Mouse (Mus musculus) left cerebral cortex, postnatal 14 days (tissue): ENCODE results near the gene Tom1l2. TPM values are rescaled to one million over a fixed set of nuclear protein-coding genes. Genes with fewer than 3 reads are reported as not detected.

Experiments used
- DNase-seq, 2 experiments: peaks; one replicate each; pipeline ENCODE4 v3.0.0; 2021 to 2022; ENCODE audit warnings: low spot score in 2 of 2, mixed read lengths in 1 of 2
- intact Hi-C: fragments of 180-260 bp; cut with DNase I; formaldehyde crosslinking; loops from one replicate; pipeline ENCODE4 v1.15.1; 2025
- long read RNA-seq, 2 experiments: library from polyadenylated mRNA; stranded (forward); transcript quantifications; one replicate each; pipeline ENCODE4 v2.0.0; 2021
- total RNA-seq, 2 experiments: library from RNA; stranded (reverse); gene quantifications; 2 replicates each; pipeline ENCODE4 v1.2.3; 2021

Gene Tom1l2
- 100 to 1,000 TPM; 163 to 172 TPM for total RNA-seq
- long read RNA-seq, experiment 1, full-length matches to known transcripts: 47 of 135 reads
- long read RNA-seq, experiment 1, partial matches to known transcripts: 8 of 135 reads
- long read RNA-seq, experiment 1, other reads (novel, unspliced or antisense): 80 of 135 reads
- long read RNA-seq, experiment 2, full-length matches to known transcripts: 30 of 120 reads
- long read RNA-seq, experiment 2, partial matches to known transcripts: 11 of 120 reads
- long read RNA-seq, experiment 2, other reads (novel, unspliced or antisense): 79 of 120 reads

DNA sequence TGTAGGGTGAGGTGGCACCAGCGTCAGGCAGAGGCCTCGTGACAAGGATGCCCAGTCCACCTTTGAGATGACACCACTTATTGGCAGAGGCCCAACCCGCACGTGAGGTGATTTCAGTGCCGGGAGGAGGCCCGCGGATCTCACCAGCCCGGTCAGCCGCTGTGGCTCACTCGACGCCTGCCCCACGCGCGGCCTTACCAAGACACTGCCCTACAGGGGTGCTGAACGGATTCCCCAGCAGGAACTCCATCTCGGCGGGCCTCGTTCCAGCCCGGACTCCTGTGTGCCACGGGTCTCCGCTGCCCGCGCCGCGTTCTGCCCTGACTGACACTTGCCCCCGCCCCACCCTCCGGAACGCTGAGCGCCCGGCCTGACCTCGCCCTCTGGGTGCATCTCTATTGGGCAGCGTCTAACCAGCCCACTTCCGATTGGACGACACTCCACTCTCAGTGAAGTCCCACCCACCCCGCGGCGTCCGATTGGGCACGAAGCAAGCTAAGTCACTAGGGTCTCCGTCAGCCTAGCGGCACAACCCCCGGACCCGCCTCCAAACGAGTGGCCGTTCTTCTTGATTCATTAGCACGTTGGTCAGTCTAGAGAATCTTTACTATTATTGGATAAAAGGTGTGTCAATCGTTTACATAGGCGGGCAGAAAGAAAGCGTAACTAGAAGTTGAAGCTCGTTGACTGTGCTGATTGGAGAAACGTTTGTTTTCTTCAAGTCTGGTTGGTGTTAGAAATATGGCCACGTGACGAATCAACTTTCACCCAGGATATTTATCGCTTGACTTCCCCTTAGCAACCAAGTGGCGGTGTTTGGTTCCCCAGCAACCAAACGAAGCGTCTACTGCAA is at the start of gene Tom1l2, which contains the start of gene Drc3:
TSS of gene Tom1l2 (minus strand) at position 347 of the 853 bp plus-strand sequence.
TSS of gene Drc3 (plus strand) at position 771 of the 853 bp plus-strand sequence.
- peak; percentile 100 for DNase-seq
- intact Hi-C loops: loop anchor here (2.0 to 5.0 kb wide), 3 partner anchors 32 to 60 kb away; no protein-coding TSS in a partner anchor

DNA sequence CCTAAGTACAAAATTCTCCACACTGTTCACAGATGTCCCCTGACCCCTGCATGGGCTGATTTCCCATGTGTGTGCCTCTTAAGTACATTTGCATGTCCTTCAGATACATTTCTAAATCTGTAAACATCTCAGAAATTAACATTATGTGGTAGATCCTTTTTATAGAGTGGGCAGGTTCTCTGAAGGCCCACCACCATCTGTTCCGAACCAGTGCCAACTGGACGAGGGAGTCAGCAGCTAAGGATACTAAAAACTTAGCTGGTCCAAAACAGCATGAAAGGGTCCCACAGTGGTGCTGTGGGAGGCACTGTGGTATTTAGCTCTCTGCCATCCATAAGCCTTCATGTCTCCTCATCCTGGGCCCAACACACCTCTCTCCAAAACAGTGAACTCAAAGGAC is 44.5 kb upstream of the Tom1l2 start:
- DNase-seq: peak; percentile 53 to 68
- intact Hi-C loops: no loop called here

DNA sequence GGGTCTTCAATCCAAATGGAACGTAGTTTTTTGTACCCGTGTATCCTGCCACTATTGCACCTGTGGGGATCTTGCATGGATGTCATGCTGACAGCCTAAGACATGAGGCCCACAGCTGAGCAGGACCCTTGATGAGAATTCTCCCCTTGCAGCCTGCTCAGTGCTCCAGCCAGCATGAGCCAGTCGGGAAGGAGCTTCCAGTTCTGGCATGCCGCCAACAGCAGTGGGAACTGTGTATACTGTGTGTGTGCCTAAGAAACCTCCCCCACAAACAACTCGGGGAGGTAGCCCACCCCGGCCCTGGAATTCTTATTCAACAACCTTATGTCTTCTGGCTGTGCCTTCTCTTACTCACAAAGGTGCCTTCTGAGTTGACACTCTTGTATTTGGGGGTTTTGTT is 43.8 kb upstream of the Tom1l2 start:
- peak in 1 of 2 experiments; percentile 34 for DNase-seq
- intact Hi-C loops: no loop called here

DNA sequence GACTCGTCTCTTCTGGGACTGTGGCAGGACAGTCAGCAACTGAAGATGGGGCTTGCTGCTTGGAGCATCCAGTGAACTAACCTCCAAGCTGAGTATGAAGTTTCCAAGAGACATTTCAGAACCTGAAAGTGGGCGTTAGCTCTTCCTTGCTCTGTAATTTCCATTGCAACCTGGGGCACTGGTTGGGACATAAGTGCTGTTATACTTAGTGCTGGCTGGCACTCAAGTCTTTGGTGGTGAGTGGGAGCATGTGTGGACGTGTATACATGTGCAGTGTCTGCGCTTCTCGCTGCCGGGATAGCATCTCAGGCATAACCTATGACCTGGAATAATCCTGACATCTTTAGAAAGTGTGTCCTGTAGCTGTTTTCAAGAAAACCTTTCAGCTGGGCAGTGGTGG is 38.6 kb upstream of the Tom1l2 start:
- DNase-seq: no peak
- intact Hi-C loops: no loop called here

DNA sequence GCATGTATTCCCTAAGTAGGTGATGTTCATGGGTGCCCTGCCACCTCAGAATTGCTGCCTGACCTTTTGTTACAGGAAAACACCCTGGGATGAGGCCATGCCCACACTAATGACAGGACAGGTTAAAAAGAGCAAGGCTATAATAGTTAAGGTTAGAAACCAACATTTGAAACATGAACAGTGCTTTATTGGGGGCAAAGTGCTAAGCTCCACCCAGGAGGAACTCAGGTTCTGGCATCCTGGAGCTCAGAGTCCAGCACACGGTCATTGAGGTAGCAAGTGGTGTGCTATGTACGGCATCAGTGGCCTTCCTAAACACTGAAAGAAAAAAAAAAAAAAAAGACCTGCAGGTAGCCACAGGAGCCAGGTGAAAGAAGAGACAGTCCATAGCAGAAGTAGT is 35.2 kb upstream of the Tom1l2 start:
- intact Hi-C loops: no loop called here
- no peak for DNase-seq

DNA sequence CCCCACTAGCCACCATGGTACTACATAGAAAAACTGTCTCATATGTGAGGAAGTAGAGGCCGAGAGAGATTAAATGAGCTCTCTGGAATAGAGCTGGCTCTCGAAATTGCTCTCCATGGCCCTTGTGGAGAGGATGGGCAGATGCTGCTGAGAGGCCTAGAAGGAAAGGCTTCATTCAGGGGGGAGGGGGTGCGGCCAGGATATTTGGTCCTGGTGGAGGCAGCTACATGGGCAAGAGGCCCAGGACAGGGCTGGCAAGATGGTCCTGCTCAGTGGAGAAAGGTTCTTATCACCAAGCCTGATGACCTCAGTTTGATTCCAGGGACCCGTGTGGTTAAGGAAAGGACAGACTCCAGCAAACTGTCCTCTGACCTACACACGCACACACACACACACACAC is 33.2 kb upstream of the Tom1l2 start:
- intact Hi-C loops: loop anchor here (2.0 kb wide), 1 partner anchor 33 kb away; the partner anchor contains the start of genes Drc3 and Tom1l2
- DNase-seq: no peak

DNA sequence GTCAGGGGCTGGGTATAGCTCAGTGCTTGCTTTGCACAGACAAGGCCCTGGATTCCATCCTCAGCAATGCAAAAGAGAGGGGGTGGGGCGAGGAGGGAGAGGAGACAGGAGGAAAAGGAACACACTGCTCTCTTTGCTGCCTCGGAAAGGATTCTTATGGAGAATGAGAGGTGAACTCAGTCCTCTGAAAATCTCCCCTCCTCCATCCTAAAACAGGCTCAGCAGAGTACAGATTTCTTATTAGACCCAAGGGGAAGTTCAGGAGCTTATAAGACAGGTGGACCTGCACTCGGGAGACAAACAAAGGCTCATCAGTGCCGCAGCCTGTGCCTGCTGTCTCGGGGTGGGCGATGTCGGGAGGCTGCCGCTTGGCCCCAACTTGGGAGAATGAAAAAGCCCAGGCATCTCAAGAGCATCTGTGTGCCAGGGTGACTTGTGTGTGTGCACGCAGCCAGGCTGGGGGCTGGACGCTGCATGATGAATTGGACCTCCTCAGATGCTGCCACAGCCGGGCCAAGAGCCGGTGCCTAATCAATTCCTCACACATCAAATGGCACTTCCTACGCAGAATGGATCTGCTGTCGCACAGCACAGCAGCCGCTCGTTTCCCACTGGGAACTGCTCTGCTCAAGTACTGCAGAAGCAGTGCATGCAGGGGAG is 32.2 kb upstream of the Tom1l2 start:
- peak; percentile 76 to 85 for DNase-seq
- intact Hi-C loops: loop anchor here (2.0 kb wide), 1 partner anchor 32 kb away; the partner anchor contains the start of genes Drc3 and Tom1l2

DNA sequence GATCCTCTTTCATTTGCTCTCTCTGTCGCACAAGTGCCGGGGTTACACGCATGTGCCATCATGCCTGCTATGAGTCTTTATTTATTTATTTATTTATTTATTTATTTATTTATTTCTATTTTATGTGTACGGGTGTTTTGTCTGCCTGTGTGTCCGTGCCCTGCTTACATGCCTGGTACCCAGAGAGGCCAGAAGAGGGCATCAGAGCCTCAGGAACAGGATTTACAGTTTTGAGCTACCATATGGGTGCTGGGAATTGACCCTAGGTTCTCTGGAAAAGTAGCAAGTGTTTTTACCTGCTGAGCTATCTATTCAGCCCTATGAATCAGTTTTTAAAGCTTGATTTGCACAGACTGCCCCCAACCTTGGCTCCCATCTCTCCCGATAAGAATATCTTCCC is 30.8 kb upstream of the Tom1l2 start:
- DNase-seq: no peak

DNA sequence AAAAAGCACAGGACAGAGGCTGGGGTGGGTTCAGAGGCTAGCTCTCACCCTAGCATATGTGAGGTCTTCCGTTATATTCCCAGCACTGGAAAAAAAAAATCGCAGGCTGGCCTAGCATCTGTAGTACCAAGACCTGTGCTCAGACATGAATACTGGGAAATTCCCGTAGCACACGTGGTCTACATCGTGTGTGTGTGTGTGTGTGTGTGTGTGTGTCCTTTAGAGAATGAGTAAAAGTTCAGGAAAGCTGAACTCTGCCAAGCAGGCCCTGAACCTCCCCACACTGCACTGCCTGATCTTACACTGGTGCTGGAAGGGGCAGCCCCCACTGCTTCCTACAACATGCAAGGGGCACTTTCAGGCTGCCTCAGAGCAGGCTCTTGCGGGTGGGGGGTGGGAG is 21.8 kb upstream of the Tom1l2 start:
- intact Hi-C loops: no loop called here
- DNase-seq: no peak

More for the DNA sequence above, 30.8 kb upstream of the Tom1l2 start:
- intact Hi-C loops: no loop called here

DNA sequence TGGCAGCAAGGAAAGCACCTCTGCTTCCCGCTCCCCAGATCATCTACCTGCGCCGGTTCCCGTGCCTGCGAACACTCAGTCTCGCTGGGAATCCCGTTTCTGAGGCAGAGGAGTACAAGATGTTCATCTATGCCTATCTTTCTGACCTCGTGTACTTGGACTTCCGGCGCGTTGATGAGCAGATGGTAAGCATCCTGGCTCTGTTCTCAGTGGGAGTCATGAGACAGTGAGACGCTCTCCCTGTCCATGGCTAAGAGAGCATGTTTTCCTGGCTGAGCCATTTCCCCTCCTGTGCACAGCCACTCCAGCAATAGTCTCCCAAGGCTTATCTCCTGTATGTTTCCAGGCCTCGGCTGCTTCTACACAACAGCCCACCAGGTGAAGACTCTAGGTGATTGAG is 17.7 kb upstream of the Tom1l2 start:
- intact Hi-C loops: no loop called here
- no peak for DNase-seq

DNA sequence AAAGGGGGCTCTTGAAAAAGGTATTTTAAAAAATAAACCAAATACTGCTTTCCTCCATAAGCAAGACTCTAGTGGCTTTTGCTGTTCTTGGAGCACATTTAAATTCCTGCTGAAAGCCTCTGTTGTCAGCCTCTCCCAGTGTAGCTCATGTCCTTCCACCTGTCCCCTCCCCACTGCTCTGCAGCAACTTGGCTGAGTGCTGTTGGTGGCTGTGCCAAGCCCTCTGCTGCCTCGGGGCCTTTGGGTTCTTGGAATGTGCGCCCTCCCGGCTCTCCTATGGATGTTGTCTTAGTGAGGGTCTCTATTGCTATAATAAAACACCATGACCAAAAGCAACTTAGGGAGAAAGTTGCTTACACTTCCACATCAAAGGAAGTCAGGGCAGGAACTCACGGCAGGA is 16.7 kb upstream of the Tom1l2 start:
- intact Hi-C loops: no loop called here
- no peak for DNase-seq

DNA sequence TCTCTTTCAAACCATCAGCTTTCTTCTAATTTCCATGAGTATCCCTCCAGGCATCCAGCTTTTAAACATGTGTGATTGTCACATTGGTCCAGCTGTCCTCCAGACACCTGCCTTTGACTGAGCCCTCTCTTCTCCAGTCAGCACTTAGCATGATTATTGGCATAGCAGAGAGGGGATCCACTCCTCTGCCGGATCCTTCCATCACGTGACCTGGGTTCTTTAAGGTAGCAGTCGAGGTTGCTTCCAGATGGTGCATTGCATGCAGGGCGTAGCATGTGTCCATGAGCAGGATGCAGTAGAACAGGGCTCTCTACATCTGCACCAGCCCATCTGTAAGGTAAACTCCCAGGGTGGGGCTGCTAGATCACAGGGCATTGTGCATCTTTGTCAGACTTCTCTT is 16.2 kb upstream of the Tom1l2 start:
- DNase-seq: no peak
- intact Hi-C loops: no loop called here

DNA sequence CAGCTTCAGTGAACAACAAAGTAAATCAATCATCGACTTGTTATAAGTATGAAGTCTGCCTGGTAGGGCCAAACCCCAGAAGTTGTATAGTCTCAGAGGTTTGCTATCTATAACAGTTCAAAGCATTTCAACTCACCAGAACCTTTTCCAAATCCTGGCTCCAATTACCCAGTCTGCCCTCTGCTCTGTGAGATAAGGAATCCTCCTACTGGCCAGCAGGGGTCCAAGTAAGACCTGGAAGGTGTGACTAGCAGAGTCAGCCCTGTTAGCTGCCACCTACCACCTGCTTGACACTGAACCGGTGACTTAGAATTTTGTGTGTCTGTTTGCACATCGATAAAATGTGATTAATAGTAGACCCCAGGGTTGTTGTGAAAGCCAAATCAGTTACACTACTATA is 14.6 kb upstream of the Tom1l2 start:
- intact Hi-C loops: no loop called here
- DNase-seq: no peak

DNA sequence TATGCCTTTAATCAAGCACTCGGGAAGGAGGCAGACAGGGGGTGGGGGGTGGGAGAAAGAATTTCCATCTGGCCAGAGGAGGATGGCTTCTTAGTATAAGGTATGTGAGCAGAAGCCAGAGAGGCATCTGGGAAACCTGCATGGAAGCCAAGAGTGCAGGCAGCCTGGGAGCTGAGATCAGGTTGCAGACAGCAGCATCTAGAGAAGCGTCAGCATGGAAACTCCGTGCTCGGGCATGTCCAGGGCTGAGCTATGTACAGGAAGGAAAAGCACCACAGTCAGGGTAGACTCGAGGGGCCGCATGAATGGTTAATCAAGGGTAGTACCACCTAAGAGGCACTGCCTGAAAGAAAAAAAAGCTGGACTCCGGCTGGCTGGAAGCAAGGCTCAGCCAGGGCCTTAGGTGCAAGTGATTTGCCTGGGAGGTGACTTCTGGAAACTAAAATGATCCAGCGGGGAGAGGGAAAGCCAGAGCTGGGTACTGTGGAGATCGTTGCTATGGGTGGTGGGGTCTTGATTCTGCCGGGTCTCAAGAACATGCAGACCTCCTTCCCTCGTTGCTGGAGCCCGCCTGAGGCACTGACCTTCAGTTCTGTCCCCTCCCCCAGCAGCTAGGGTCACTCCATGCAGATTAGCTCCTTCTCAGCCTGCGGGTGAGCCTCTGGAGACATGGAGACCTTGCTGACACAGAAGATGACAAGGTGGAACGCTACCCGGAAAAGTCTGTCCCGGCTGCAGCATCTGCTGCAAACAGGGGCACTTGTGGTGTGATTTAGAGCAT is 13.7 kb upstream of the Tom1l2 start:
- intact Hi-C loops: no loop called here
- DNase-seq: no peak

DNA sequence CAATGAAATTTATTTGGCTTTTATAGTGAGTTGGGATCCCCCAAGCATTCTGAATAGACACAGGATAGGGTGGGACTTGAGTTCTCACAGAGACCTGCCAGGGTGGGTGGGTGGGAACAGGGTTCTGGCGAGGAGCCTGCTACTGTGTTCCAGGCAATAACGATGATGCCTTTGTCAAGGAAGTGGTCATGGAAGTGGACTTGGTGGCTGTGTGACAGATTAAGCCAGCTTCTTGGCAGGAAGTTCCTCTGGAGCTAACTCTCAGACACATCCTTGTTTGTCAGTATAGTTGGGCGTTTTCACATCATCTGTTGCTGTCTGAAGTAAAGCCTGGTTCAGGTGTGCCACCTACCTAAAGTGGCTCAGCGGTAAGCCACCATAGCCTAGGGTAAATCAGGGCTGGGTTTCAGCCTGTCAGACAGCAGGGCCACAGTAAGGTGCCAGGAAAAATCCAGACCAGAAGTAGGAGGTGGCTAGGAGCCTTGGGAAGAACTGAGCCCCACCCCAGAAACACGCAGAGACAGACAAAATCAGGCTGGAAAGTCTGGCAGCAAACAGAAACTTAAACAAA is 8.0 kb upstream of the Tom1l2 start:
- intact Hi-C loops: no loop called here
- DNase-seq: no peak

DNA sequence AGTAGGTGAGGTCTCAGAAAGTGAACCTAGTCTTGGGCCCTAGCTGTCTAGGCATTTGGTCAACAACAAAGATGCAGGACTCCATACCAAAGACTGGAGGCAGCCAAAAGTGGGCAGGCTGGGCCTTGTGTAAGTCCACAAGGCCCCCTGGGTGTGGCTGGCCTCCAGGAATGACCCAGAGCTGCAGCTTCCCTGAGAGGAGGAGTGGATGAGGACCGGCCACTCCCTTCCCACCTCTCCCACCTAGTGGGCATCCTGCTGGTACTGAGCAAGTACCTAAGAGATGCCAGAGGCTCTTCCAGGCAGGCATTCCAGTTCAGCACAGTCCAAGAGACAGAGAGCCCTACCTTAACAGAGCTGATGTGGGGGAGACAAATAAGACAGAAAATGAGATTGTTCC is 7.2 kb upstream of the Tom1l2 start:
- intact Hi-C loops: no loop called here
- no peak for DNase-seq

DNA sequence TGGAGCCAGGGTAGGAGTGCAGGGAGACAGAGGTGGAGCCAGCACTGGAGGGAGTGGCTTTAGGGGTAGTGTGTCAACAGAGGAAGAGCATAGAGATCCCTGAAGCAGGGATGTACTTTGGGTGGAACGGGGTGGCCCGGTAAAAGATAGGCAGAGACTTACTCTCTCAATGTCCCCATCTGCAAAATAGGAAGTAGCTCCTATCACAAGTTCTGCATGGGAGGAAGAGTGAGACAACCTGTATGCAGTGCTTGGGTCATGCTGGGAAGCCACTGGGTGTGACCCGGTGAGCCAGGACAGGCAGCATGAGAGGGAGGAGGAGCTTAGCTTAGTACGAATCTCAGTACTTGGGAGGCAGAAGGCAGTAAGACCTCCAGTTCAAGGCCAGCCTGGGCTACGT is 6.4 kb upstream of the Tom1l2 start:
- DNase-seq: no peak
- intact Hi-C loops: no loop called here

DNA sequence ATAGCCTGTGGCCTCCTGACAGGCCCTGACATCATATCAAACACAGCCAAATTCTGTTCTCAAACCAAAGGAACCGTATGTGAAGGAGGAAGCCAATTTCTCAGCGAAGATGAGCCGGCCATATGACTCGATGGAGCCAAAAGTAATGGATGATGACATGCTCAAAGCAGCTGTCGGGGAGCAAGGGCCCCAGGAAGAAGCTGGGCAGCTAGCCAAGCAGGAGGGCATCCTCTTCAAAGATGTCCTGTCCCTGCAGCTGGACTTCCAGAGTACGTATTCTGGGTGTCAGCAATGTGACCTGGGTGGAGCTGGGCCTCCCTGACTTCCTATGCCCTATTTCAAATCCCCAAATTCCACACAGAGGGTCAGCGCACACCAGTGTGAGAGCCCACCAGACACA is 5.8 kb upstream of the Tom1l2 start:
- intact Hi-C loops: no loop called here
- no peak for DNase-seq

DNA sequence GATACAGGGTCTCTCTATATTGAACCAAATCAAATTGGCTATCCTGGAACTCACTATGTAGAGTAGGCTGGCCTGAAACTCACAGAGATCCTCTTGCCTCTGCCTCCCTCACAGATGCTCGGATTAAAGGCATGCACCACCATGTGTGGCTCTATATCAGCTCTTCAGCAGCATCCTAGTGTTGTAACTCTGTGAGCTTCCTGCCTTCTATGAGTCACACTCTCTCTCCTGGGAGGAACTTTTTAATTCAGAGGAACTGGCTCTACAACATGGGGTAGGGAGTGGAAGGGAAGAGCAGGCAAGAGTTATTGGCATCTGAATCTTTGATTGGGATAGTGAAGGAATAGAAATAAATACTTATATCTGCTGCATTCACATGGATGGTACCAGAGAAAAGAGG is 4.4 kb upstream of the Tom1l2 start:
- DNase-seq: no peak
- intact Hi-C loops: no loop called here
